Mouse (Mus musculus): ENCODE measurements around the gene Rgl1.

- TF ChIP-seq CTCF (conservative IDR thresholded peaks at IDR 0.05; ENCODE audit: low read length) (no peak), NANOG (IDR thresholded peaks at IDR 0.05; ENCODE audit: borderline replicate concordance, low read length) (no peak)
Observed at GRCm38 (mm10) chr1:152609006-152609405, 157.1 kb downstream of the Rgl1 start.
